ENCODE assay signal across 17 mouse cellular contexts in the genomic region with DNA sequence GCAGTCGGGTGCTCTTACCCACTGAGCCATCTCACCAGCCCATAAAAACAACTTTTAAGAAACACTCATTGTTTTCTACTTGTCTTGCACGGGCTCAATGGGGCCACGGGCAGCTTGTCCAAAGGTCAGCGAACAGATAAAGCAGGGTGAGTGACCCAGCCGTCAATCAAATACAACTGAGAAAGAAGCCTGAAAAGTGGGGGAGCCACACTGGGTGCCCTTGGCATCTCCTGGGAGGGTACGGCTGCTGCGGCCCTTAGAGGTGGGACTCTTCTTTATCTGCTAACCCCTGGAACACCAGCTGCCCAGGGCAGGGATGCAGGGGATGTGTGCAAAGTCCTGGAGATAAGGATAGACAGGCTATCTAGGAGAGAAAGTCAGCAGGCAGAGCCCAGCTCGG. TPM values are rescaled to one million over a fixed set of nuclear protein-coding genes. Genes with fewer than 3 reads are reported as not detected.
DNase-seq lines count a peak whose midpoint lies in the region; ATAC-seq and TF ChIP-seq lines count a peak whose summit lies in the region.
"Had no signal": no experiment of that assay in that cellular context is flagged by ENCODE, and none has a peak within 500 bp of the region (broad histone marks: within the 10 kb centered on the region; RNA-seq: fewer than 3 reads in every experiment).

No protein-coding gene starts in this region.

- DNase-seq in heart, adult 11 months: peak; percentile 78
- peak; percentile 87 for DNase-seq in kidney, adult 2 months
- DNase-seq in liver, embryonic 11.5 days (ENCODE audit: low spot score): peak; percentile 43
- DNase-seq in urinary bladder, postnatal 4 days (ENCODE audit: low spot score in 2 of 2): no peak
- no peak for DNase-seq in thymus, postnatal 10 days (ENCODE audit: low spot score in 2 of 2)
- DNase-seq in left cerebral cortex, postnatal 4 days: no peak
- DNase-seq: B cell, adult 2 months; cerebellum, postnatal 36 days; heart, postnatal 4 days; lung, adult 18-20 months; right cerebral cortex, postnatal 4 days had no signal

- H3K36me3 ChIP-seq in heart, embryonic 12.5 days: no peaks in the 10 kb centered on the region
- H3K36me3 ChIP-seq in kidney, adult 2 months (ENCODE audit: control insufficient read depth, insufficient read depth, low read length): no peaks in the 10 kb centered on the region
- no peaks in the 10 kb centered on the region for H3K36me3 ChIP-seq in liver, embryonic 11.5 days (ENCODE audit: control insufficient read depth, insufficient read depth, low read length)
- no peaks in the 10 kb centered on the region for H3K36me3 ChIP-seq in stomach, embryonic 15.5 days
- H3K36me3 ChIP-seq: embryonic facial prominence, embryonic 15.5 days; forebrain, embryonic 15.5 days; heart, embryonic 10.5 days had no signal

- 60% methylated on average over 8 of the region's 8 CpGs for WGBS in heart, embryonic 12.5 days
- WGBS in kidney, adult 2 months: 49% methylated on average over 8 of the region's 8 CpGs
- 44% methylated on average over 8 of the region's 8 CpGs for WGBS in liver, embryonic 11.5 days
- WGBS in stomach, embryonic 15.5 days: 59% methylated on average over 8 of the region's 8 CpGs

- TF ChIP-seq CTCF in kidney, adult 2 months (conservative IDR thresholded peaks at IDR 0.05; ENCODE audit: insufficient read depth, insufficient read length, low read depth, low read length): no peak

- intact Hi-C loops in left cerebral cortex, postnatal 4 days (cut with DNase I): no loop called here

- no peak overlapping the region for H3K27ac ChIP-seq in heart, embryonic 12.5 days (ENCODE audit: poor library complexity, severe bottlenecking)
- H3K27ac ChIP-seq in kidney, adult 2 months (ENCODE audit: insufficient read depth, low read depth, low read length): no peak overlapping the region
- peak overlapping the region; percentile 45 for H3K27ac ChIP-seq in liver, embryonic 11.5 days (ENCODE audit: low read depth, low read length)
- no peak overlapping the region for H3K27ac ChIP-seq in stomach, embryonic 15.5 days
- H3K27ac ChIP-seq: embryonic facial prominence, embryonic 15.5 days; forebrain, embryonic 15.5 days; heart, embryonic 10.5 days had no signal

- H3K4me2 ChIP-seq in heart, embryonic 12.5 days: no peak overlapping the region
- no peak overlapping the region for H3K4me2 ChIP-seq in liver, embryonic 11.5 days
- no peak overlapping the region for H3K4me2 ChIP-seq in stomach, embryonic 15.5 days
- H3K4me2 ChIP-seq: embryonic facial prominence, embryonic 15.5 days; forebrain, embryonic 15.5 days had no signal

- no peaks in the 10 kb centered on the region for H3K9me3 ChIP-seq in heart, embryonic 12.5 days (replicated peaks)
- H3K9me3 ChIP-seq in liver, embryonic 11.5 days (ENCODE audit: control insufficient read depth, low read length): no peaks in the 10 kb centered on the region
- H3K9me3 ChIP-seq in stomach, embryonic 15.5 days: no peaks in the 10 kb centered on the region
- H3K9me3 ChIP-seq: embryonic facial prominence, embryonic 15.5 days; forebrain, embryonic 15.5 days; heart, embryonic 10.5 days had no signal

- no peak overlapping the region for H3K4me3 ChIP-seq in heart, embryonic 12.5 days
- H3K4me3 ChIP-seq in kidney, adult 2 months (ENCODE audit: insufficient read depth, low read depth, low read length): no peak overlapping the region
- no peak overlapping the region for H3K4me3 ChIP-seq in liver, embryonic 11.5 days (ENCODE audit: low read depth, low read length)
- H3K4me3 ChIP-seq in stomach, embryonic 15.5 days (replicated peaks): no peak overlapping the region
- H3K4me3 ChIP-seq: embryonic facial prominence, embryonic 15.5 days; forebrain, embryonic 15.5 days; heart, embryonic 10.5 days; myocyte had no signal

- ATAC-seq in heart, embryonic 12.5 days (ENCODE audit: insufficient number of reproducible peaks, low FRiP score): no peak
- peak; percentile 90 for ATAC-seq in liver, embryonic 11.5 days (replicated peaks; ENCODE audit: low FRiP score)
- ATAC-seq in stomach, embryonic 15.5 days (ENCODE audit: insufficient read depth, low FRiP score, low read depth): peak; percentile 45; the same call in 1 of the 2 replicates
- ATAC-seq: forebrain, embryonic 15.5 days had no signal

- H3K4me1 ChIP-seq in heart, embryonic 12.5 days (replicated peaks): peaks cover 7% of the 10 kb centered on the region; the same call in 1 of the 2 replicates
- H3K4me1 ChIP-seq in kidney, adult 2 months (ENCODE audit: control insufficient read depth, insufficient read depth, low read length): peaks cover 20% of the 10 kb centered on the region
- H3K4me1 ChIP-seq in liver, embryonic 11.5 days (replicated peaks; ENCODE audit: control insufficient read depth, insufficient read depth, low read length): peaks cover 11% of the 10 kb centered on the region
- no peaks in the 10 kb centered on the region; the same call in 1 of the 2 replicates for H3K4me1 ChIP-seq in stomach, embryonic 15.5 days
- H3K4me1 ChIP-seq: embryonic facial prominence, embryonic 15.5 days; forebrain, embryonic 15.5 days had no signal

- TF ChIP-seq POLR2A in kidney, adult 2 months (IDR thresholded peaks at IDR 0.05; ENCODE audit: low read depth, low read length): no peak

- H3K9ac ChIP-seq in heart, embryonic 12.5 days: no peak overlapping the region
- H3K9ac ChIP-seq in liver, embryonic 11.5 days (ENCODE audit: low read depth, low read length): no peak overlapping the region
- no peak overlapping the region for H3K9ac ChIP-seq in stomach, embryonic 15.5 days
- H3K9ac ChIP-seq: embryonic facial prominence, embryonic 15.5 days; forebrain, embryonic 15.5 days had no signal

- H3K27me3 ChIP-seq in heart, embryonic 12.5 days (replicated peaks): no peaks in the 10 kb centered on the region
- no peaks in the 10 kb centered on the region for H3K27me3 ChIP-seq in kidney, adult 2 months (replicated peaks; ENCODE audit: control insufficient read depth, insufficient read depth, low read length)
- H3K27me3 ChIP-seq in liver, embryonic 11.5 days (replicated peaks; ENCODE audit: control insufficient read depth, insufficient read depth, low read length): no peaks in the 10 kb centered on the region
- no peaks in the 10 kb centered on the region for H3K27me3 ChIP-seq in stomach, embryonic 15.5 days (replicated peaks)
- H3K27me3 ChIP-seq: embryonic facial prominence, embryonic 15.5 days; forebrain, embryonic 15.5 days had no signal

RNA-seq across cellular contexts. Expression of a gene that starts 19.9 kb away (rescaled TPM):
- polyA plus RNA-seq in heart, embryonic 12.5 days (2016; fragmentation: Nextera tagmentation; extraction: Ambion mirVana): 30.1 and 36.1 TPM in 2 replicates
- 65.0 and 72.0 TPM in 2 replicates for polyA plus RNA-seq in kidney, adult 2 months (2012; rRNA removed)
- polyA plus RNA-seq in liver, embryonic 11.5 days (2014; fragmentation: Nextera tagmentation; extraction: Ambion mirVana): 35.4 and 37.5 TPM in 2 replicates
- 56.9 and 65.3 TPM in 2 replicates for polyA plus RNA-seq in stomach, embryonic 15.5 days (2015; fragmentation: Nextera tagmentation; extraction: Ambion mirVana)
- total RNA-seq in left cerebral cortex, postnatal 4 days (2021): 100 to 1,000 TPM in 1 of 2 experiments, 10 to 100 TPM in 1; 88.7 to 104 TPM

Comparison
In these comparisons a context has a peak if more than half of its experiments do, and no peak if none do; other contexts are left out.
1. DNase-seq: peak in heart, adult 11 months (single experiment), kidney, adult 2 months (single experiment) and liver, embryonic 11.5 days (single experiment); none in urinary bladder, postnatal 4 days (0 of 2), thymus, postnatal 10 days (0 of 2) and left cerebral cortex, postnatal 4 days (single experiment).